Mouse (Mus musculus) bone marrow, adult 2 months (tissue): ENCODE measurements around the gene Mrpl48. TPM values are rescaled to one million over a fixed set of nuclear protein-coding genes. Genes with fewer than 3 reads are reported as not detected.

Experiments
- H3K27ac ChIP-seq: fragments of 200-500 bp; 2 replicates; pipeline ENCODE4 v1.5.1; 2012; ENCODE audit warnings: low read depth, mild to moderate bottlenecking, control low read depth, inconsistent platforms, low read length; ENCODE audit not compliant: control insufficient read depth, poor library complexity, insufficient read depth
- H3K4me1 ChIP-seq: fragments of 200-500 bp; 2 replicates; pipeline ENCODE4 v1.6.1; 2011; ENCODE audit warnings: low read length; ENCODE audit not compliant: control insufficient read depth, insufficient read depth
- H3K4me3 ChIP-seq: fragments of 200-500 bp; replicated peaks from 2 replicates; pipeline ENCODE3; 2011; ENCODE audit warnings: mild to moderate bottlenecking, low read depth, low read length, control low read depth; ENCODE audit not compliant: control insufficient read depth
- CTCF ChIP-seq: fragments of 200-500 bp; IDR thresholded peaks from 2 replicates; pipeline ENCODE4 v1.5.1; 2011; ENCODE audit warnings: low read length, control low read depth; ENCODE audit not compliant: control insufficient read depth, insufficient read depth
- POLR2A ChIP-seq: fragments of 200-500 bp; IDR thresholded peaks from 2 replicates; pipeline ENCODE4 v1.6.1; 2011; ENCODE audit warnings: low read depth, mild to moderate bottlenecking, control low read depth, low read length, borderline replicate concordance; ENCODE audit not compliant: control insufficient read depth
- WGBS: fragments of 180-500 bp; shearing (Covaris S2); methylation state at CpG from one replicate; pipeline ENCODE4 v1.1.7; 2018; 5-methylcytosine and 5-hydroxymethylcytosine counted together
- polyA plus RNA-seq: library from polyadenylated mRNA; stranded (reverse); fragments of >200 nt; gene quantifications from 2 replicates; pipeline ENCODE4 v1.2.4, GENCODE M21; 2011; ENCODE audit warnings: low replicate concordance; ENCODE audit not compliant: missing spikeins, insufficient read depth, insufficient read length

Gene Mrpl48
- polyA plus RNA-seq, 1 experiment = 37.9 TPM

- Histone ChIP-seq H3K4me1 (no peaks in the 10 kb centered on the region), H3K4me3 (no peak overlapping the region), H3K27ac (no peak overlapping the region)
- 27% methylated on average over 3 of the region's 3 CpGs for WGBS
- TF ChIP-seq CTCF = peak; percentile 28; the same call in 1 of the 2 replicates
- TF ChIP-seq POLR2A = no peak
Observed at GRCm38 (mm10) chr7:100645147-100645546, 37.0 kb upstream of the Mrpl48 start.

- Histone ChIP-seq H3K27ac (no peak overlapping the region), H3K4me3 (no peak overlapping the region), H3K4me1 (no peaks in the 10 kb centered on the region)
- no peak for TF ChIP-seq POLR2A
- TF ChIP-seq CTCF = no peak
- WGBS = 87% methylated on average over 4 of the region's 4 CpGs
Observed at GRCm38 (mm10) chr7:100642413-100642812, 34.3 kb upstream of the Mrpl48 start.

DNA sequence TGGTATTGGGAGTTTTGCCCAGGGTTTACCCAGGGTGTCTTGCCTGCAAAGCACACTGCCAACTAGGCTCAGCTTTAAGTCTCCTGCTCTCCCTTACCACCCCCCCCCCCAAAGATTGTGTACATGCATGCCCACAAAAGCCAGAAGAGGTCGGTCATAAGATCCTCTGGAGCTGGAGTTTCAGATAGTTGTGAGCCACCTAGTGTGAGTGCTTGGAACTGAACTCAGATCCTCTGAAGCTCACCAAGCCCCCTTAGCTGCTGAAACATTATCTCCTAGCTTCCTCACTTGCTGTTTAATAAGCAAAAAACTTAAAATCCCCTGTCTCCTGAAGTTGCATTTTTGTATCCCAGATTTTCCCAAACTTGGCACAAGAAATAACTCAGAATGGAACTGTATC, 29.6 kb upstream of the Mrpl48 start:
- TF ChIP-seq POLR2A (no peak), CTCF (peak; percentile 22; the same call in 1 of the 2 replicates)
- no peak overlapping the region for H3K4me3 ChIP-seq
- no peaks in the 10 kb centered on the region for H3K4me1 ChIP-seq
- WGBS = 8% methylated on average over 1 of the region's 1 CpGs
- no peak overlapping the region for H3K27ac ChIP-seq

DNA sequence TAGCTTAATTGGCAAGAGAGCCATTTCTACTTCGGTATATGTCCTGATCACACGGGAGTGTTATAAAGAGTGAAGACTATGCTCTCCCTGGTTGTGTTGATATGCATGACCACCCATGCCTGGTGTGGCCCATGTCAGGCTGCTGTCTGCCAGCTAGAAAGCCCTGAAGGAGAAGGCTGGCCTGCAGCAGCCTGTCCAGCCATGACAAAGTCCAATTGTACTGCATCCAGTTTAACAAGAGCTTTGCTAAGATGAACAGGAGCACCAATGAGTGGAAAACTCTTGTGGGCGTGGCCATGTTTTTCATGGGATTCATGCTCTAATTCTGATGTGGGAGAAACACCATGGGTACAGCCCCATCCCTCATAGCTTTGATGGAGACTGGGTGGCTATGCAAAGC, 16.4 kb upstream of the Mrpl48 start:
- TF ChIP-seq POLR2A (no peak), CTCF (no peak)
- H3K4me3 ChIP-seq = no peak overlapping the region
- WGBS = 84% methylated on average over 3 of the region's 3 CpGs
- no peaks in the 10 kb centered on the region for H3K4me1 ChIP-seq
- H3K27ac ChIP-seq = no peak overlapping the region

GRCm38 (mm10) chr7:100622277-100622676, 14.2 kb upstream of the Mrpl48 start:
- Histone ChIP-seq H3K4me1 (no peaks in the 10 kb centered on the region), H3K27ac (no peak overlapping the region), H3K4me3 (no peak overlapping the region)
- WGBS = 67% methylated on average over 2 of the region's 2 CpGs
- TF ChIP-seq POLR2A = no peak
- TF ChIP-seq CTCF = peak; percentile 30; the same call in 1 of the 2 replicates

- no peaks in the 10 kb centered on the region; the same call in 1 of the 2 replicates for H3K4me1 ChIP-seq
- TF ChIP-seq POLR2A (no peak), CTCF (no peak)
- H3K27ac ChIP-seq = no peak overlapping the region
- no peak overlapping the region for H3K4me3 ChIP-seq
- 84% methylated on average over 4 of the region's 4 CpGs for WGBS
Observed at GRCm38 (mm10) chr7:100616121-100616857, 8.2 kb upstream of the Mrpl48 start.

DNA sequence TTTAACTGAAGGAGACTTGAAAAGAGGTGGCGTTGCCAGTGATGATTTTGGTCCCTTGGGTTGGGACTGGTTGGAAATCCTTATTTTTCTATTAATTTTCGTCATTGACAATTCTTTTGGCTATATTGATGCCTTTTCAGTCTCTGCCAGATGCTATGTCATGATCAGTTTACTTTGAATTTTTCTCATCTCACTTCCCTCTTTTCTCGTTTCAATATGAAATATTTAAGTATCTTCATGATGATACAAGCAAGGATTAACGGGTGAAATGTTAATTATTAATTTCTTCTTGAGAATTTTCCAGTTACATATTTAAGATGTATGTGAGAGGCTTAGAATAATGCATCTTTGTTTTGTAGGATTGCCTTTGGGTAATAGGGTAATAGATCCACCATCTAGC, 809 bp upstream of the Mrpl48 start:
- peak overlapping the region; percentile 28 for H3K4me3 ChIP-seq
- H3K4me1 ChIP-seq = no peaks in the 10 kb centered on the region
- WGBS = 4% methylated on average over 4 of the region's 4 CpGs
- TF ChIP-seq POLR2A (no peak), CTCF (no peak)
- no peak overlapping the region for H3K27ac ChIP-seq

- peak within 1 kb of the TSS; percentile 99 for H3K4me3 ChIP-seq
Observed at GRCm38 (mm10) chr7:100607214-100608129, 629 bp downstream of the Mrpl48 start, which contains the start of gene Rab6a. TSS of gene Rab6a (plus strand) at chr7:100607410.

More at GRCm38 (mm10) chr7:100607214-100608129, 629 bp downstream of the Mrpl48 start, which contains the start of gene Rab6a:
- WGBS = under 1% methylated on average over 105 of the region's 105 CpGs
- peak within 1 kb of the TSS; percentile 100 for H3K27ac ChIP-seq
- H3K4me1 ChIP-seq = no peaks in the 10 kb centered on the region
- TF ChIP-seq POLR2A = peak; percentile 74; the same call in 1 of the 2 replicates
- no peak; the same call in 1 of the 2 replicates for TF ChIP-seq CTCF
